Comparison of ENCODE assay signal across 16 mouse cellular contexts in genomic region chr4:35228260-35228659, GRCm38 (mm10).
"Had no signal": no experiment of that assay in that cellular context is flagged by ENCODE, and none has a peak within 500 bp of the region (broad histone marks: within the 10 kb centered on the region; RNA-seq: fewer than 3 reads in every experiment).

No protein-coding gene starts in this region.

- ATAC-seq: midbrain, embryonic 15.5 days had no signal

- H3K4me3 ChIP-seq: midbrain, embryonic 10.5 days; midbrain, embryonic 12.5 days; midbrain, embryonic 15.5 days; neural tube, embryonic 13.5 days; neural tube, embryonic 15.5 days had no signal

- H3K9me3 ChIP-seq: midbrain, embryonic 10.5 days; midbrain, embryonic 12.5 days; midbrain, embryonic 15.5 days; neural tube, embryonic 13.5 days; neural tube, embryonic 15.5 days had no signal

- H3K27me3 ChIP-seq: midbrain, embryonic 12.5 days; midbrain, embryonic 15.5 days; neural tube, embryonic 13.5 days; neural tube, embryonic 15.5 days had no signal

- H3K9ac ChIP-seq: liver, embryonic 14.5 days; lung, embryonic 14.5 days; midbrain, embryonic 12.5 days; midbrain, embryonic 15.5 days; neural tube, embryonic 13.5 days; neural tube, embryonic 15.5 days had no signal

- DNase-seq: lung, adult 18-20 months; lung, embryonic 14.5 days; lung, postnatal 10 days; lung, postnatal 4 days; right cerebral cortex, postnatal 25 days; right cerebral cortex, postnatal 4 days; spleen, adult 18-20 months; thymus, adult 18-20 months; thymus, postnatal 14 days; thymus, postnatal 36 days had no signal

- H3K36me3 ChIP-seq: midbrain, embryonic 10.5 days; midbrain, embryonic 12.5 days; midbrain, embryonic 15.5 days; neural tube, embryonic 13.5 days; neural tube, embryonic 15.5 days had no signal

- H3K4me2 ChIP-seq: lung, embryonic 14.5 days; midbrain, embryonic 12.5 days; midbrain, embryonic 15.5 days; neural tube, embryonic 13.5 days; neural tube, embryonic 15.5 days had no signal

- H3K27ac ChIP-seq: liver, embryonic 14.5 days; midbrain, embryonic 10.5 days; midbrain, embryonic 12.5 days; midbrain, embryonic 15.5 days; neural tube, embryonic 13.5 days; neural tube, embryonic 15.5 days had no signal
